Mouse (Mus musculus) brain, embryonic 14.5 days (tissue): ENCODE results near the gene Col19a1.

Experiments
- CTCF ChIP-seq: fragments of 200-500 bp; IDR thresholded peaks from 2 replicates; pipeline ENCODE4 v1.5.1; 2012; ENCODE audit warnings: inconsistent platforms, mild to moderate bottlenecking, moderate library complexity, borderline replicate concordance; ENCODE audit not compliant: insufficient read depth, insufficient read length; ENCODE audit errors: extremely low read depth
- POLR2A ChIP-seq: fragments of 200-500 bp; IDR thresholded peaks from 2 replicates; pipeline ENCODE4 v1.6.1; 2012; ENCODE audit warnings: mild to moderate bottlenecking, inconsistent platforms, borderline replicate concordance; ENCODE audit not compliant: poor library complexity, insufficient read depth, insufficient read length, severe bottlenecking; ENCODE audit errors: extremely low read depth

- no peak for TF ChIP-seq CTCF
- TF ChIP-seq POLR2A: no peak
Observed at GRCm38 (mm10) chr1:24558005-24558404, 29.3 kb downstream of the Col19a1 start.
